Mouse (Mus musculus): Measurements from ENCODE around the gene Myo1e. TPM values are rescaled to one million over a fixed set of nuclear protein-coding genes. Genes with fewer than 3 reads are reported as not detected.

The Myo1e gene
- polyA plus RNA-seq, 1 experiment from 2014 or later: 17.6 TPM

GRCm38 (mm10) chr9:70229823-70230222 lies 22.7 kb downstream of the Myo1e start:
- no peaks in the 10 kb centered on the region for H3K4me1 ChIP-seq
- no peak overlapping the region for H3K27ac ChIP-seq (replicated peaks)
- DNase-seq (ENCODE audit: low spot score): no peak
- H3K4me3 ChIP-seq: no peak overlapping the region
- H3K9me3 ChIP-seq: no peaks in the 10 kb centered on the region
- H3K36me3 ChIP-seq (replicated peaks): no peaks in the 10 kb centered on the region
- H3K27me3 ChIP-seq (replicated peaks; ENCODE audit: low read depth, poor library complexity, severe bottlenecking): no peaks in the 10 kb centered on the region
- 70% methylated on average over 8 of the region's 8 CpGs for WGBS

GRCm38 (mm10) chr9:70232044-70233010 lies 25.2 kb downstream of the Myo1e start:
- H3K4me3 ChIP-seq: no peak overlapping the region
- 85% methylated on average over 10 of the region's 10 CpGs for WGBS
- DNase-seq (ENCODE audit: low spot score): no peak
- no peaks in the 10 kb centered on the region for H3K27me3 ChIP-seq (replicated peaks; ENCODE audit: low read depth, poor library complexity, severe bottlenecking)
- H3K9me3 ChIP-seq: no peaks in the 10 kb centered on the region
- H3K4me1 ChIP-seq: peaks cover 3% of the 10 kb centered on the region; the same call in 1 of the 2 replicates
- no peak overlapping the region for H3K27ac ChIP-seq (replicated peaks)
- no peaks in the 10 kb centered on the region for H3K36me3 ChIP-seq (replicated peaks)

- Histone ChIP-seq H3K27me3 (replicated peaks; ENCODE audit: low read depth, poor library complexity, severe bottlenecking) (no peaks in the 10 kb centered on the region), H3K9me3 (no peaks in the 10 kb centered on the region), H3K36me3 (replicated peaks) (no peaks in the 10 kb centered on the region), H3K4me1 (peaks cover 30% of the 10 kb centered on the region), H3K4me3 (no peak overlapping the region), H3K27ac (replicated peaks) (no peak overlapping the region)
- WGBS: 85% methylated on average over 3 of the region's 3 CpGs
- DNase-seq (ENCODE audit: low spot score): no peak
Measured at GRCm38 (mm10) chr9:70237136-70237535, 30.0 kb downstream of the Myo1e start.

GRCm38 (mm10) chr9:70237561-70237960 lies 30.4 kb downstream of the Myo1e start:
- Histone ChIP-seq H3K4me1 (peaks cover 35% of the 10 kb centered on the region), H3K9me3 (no peaks in the 10 kb centered on the region), H3K4me3 (no peak overlapping the region), H3K36me3 (replicated peaks) (no peaks in the 10 kb centered on the region), H3K27me3 (replicated peaks; ENCODE audit: low read depth, poor library complexity, severe bottlenecking) (no peaks in the 10 kb centered on the region), H3K27ac (replicated peaks) (no peak overlapping the region)
- 58% methylated on average over 2 of the region's 2 CpGs for WGBS
- no peak for DNase-seq (ENCODE audit: low spot score)

GRCm38 (mm10) chr9:70238391-70238790 lies 31.2 kb downstream of the Myo1e start:
- WGBS: 87% methylated on average over 6 of the region's 6 CpGs
- H3K36me3 ChIP-seq (replicated peaks): no peaks in the 10 kb centered on the region
- H3K27me3 ChIP-seq (replicated peaks; ENCODE audit: low read depth, poor library complexity, severe bottlenecking): no peaks in the 10 kb centered on the region
- DNase-seq (ENCODE audit: low spot score): no peak
- H3K9me3 ChIP-seq: no peaks in the 10 kb centered on the region
- peaks cover 41% of the 10 kb centered on the region for H3K4me1 ChIP-seq
- H3K4me3 ChIP-seq: no peak overlapping the region
- no peak overlapping the region for H3K27ac ChIP-seq (replicated peaks)

GRCm38 (mm10) chr9:70239229-70239628 lies 32.1 kb downstream of the Myo1e start:
- peaks cover 41% of the 10 kb centered on the region for H3K4me1 ChIP-seq
- no peak for DNase-seq (ENCODE audit: low spot score)
- H3K27me3 ChIP-seq (replicated peaks; ENCODE audit: low read depth, poor library complexity, severe bottlenecking): no peaks in the 10 kb centered on the region
- no peaks in the 10 kb centered on the region for H3K9me3 ChIP-seq
- 80% methylated on average over 3 of the region's 3 CpGs for WGBS
- no peaks in the 10 kb centered on the region for H3K36me3 ChIP-seq (replicated peaks)
- H3K4me3 ChIP-seq: no peak overlapping the region
- H3K27ac ChIP-seq (replicated peaks): no peak overlapping the region

GRCm38 (mm10) chr9:70240703-70241410 lies 33.7 kb downstream of the Myo1e start:
- H3K36me3 ChIP-seq (replicated peaks): no peaks in the 10 kb centered on the region
- DNase-seq (ENCODE audit: low spot score): no peak
- 72% methylated on average over 16 of the region's 16 CpGs for WGBS
- H3K9me3 ChIP-seq: no peaks in the 10 kb centered on the region
- H3K4me1 ChIP-seq: peaks cover 41% of the 10 kb centered on the region
- H3K27me3 ChIP-seq (replicated peaks; ENCODE audit: low read depth, poor library complexity, severe bottlenecking): no peaks in the 10 kb centered on the region
- H3K4me3 ChIP-seq: no peak overlapping the region
- H3K27ac ChIP-seq (replicated peaks): peak overlapping the region; percentile 4; the same call in 1 of the 2 replicates

GRCm38 (mm10) chr9:70241411-70241961 lies 34.3 kb downstream of the Myo1e start:
- Histone ChIP-seq H3K27me3 (replicated peaks; ENCODE audit: low read depth, poor library complexity, severe bottlenecking) (no peaks in the 10 kb centered on the region), H3K36me3 (replicated peaks) (no peaks in the 10 kb centered on the region), H3K4me1 (peaks cover 44% of the 10 kb centered on the region), H3K27ac (replicated peaks) (peak overlapping the region; percentile 14; the same call in 1 of the 2 replicates), H3K4me3 (no peak overlapping the region), H3K9me3 (no peaks in the 10 kb centered on the region)
- DNase-seq (ENCODE audit: low spot score): no peak
- WGBS: 70% methylated on average over 8 of the region's 8 CpGs

GRCm38 (mm10) chr9:70242112-70242862 lies 35.1 kb downstream of the Myo1e start:
- H3K4me1 ChIP-seq: peaks cover 42% of the 10 kb centered on the region
- 80% methylated on average over 4 of the region's 4 CpGs for WGBS
- H3K27me3 ChIP-seq (replicated peaks; ENCODE audit: low read depth, poor library complexity, severe bottlenecking): no peaks in the 10 kb centered on the region
- peak overlapping the region; percentile 14; the same call in 1 of the 2 replicates for H3K27ac ChIP-seq (replicated peaks)
- H3K9me3 ChIP-seq: no peaks in the 10 kb centered on the region
- DNase-seq (ENCODE audit: low spot score): no peak
- H3K4me3 ChIP-seq: no peak overlapping the region
- H3K36me3 ChIP-seq (replicated peaks): no peaks in the 10 kb centered on the region

- H3K4me1 ChIP-seq: peaks cover 33% of the 10 kb centered on the region
- no peak overlapping the region for H3K27ac ChIP-seq (replicated peaks)
- H3K27me3 ChIP-seq (replicated peaks; ENCODE audit: low read depth, poor library complexity, severe bottlenecking): no peaks in the 10 kb centered on the region
- no peaks in the 10 kb centered on the region for H3K9me3 ChIP-seq
- H3K36me3 ChIP-seq (replicated peaks): no peaks in the 10 kb centered on the region
- H3K4me3 ChIP-seq: no peak overlapping the region
- DNase-seq (ENCODE audit: low spot score): no peak
- 82% methylated on average over 8 of the region's 8 CpGs for WGBS
Measured at GRCm38 (mm10) chr9:70243241-70243640, 36.1 kb downstream of the Myo1e start.

- Histone ChIP-seq H3K36me3 (replicated peaks) (no peaks in the 10 kb centered on the region), H3K9me3 (no peaks in the 10 kb centered on the region), H3K27me3 (replicated peaks; ENCODE audit: low read depth, poor library complexity, severe bottlenecking) (no peaks in the 10 kb centered on the region), H3K27ac (replicated peaks) (no peak overlapping the region), H3K4me3 (no peak overlapping the region), H3K4me1 (peaks cover 33% of the 10 kb centered on the region)
- DNase-seq (ENCODE audit: low spot score): no peak
- 79% methylated on average over 2 of the region's 2 CpGs for WGBS
Measured at GRCm38 (mm10) chr9:70243708-70244107, 36.6 kb downstream of the Myo1e start.

GRCm38 (mm10) chr9:70244115-70244514 lies 37.0 kb downstream of the Myo1e start:
- Histone ChIP-seq H3K36me3 (replicated peaks) (no peaks in the 10 kb centered on the region), H3K4me3 (no peak overlapping the region), H3K4me1 (peaks cover 36% of the 10 kb centered on the region), H3K27me3 (replicated peaks; ENCODE audit: low read depth, poor library complexity, severe bottlenecking) (no peaks in the 10 kb centered on the region), H3K27ac (replicated peaks) (no peak overlapping the region), H3K9me3 (no peaks in the 10 kb centered on the region)
- no peak for DNase-seq (ENCODE audit: low spot score)
- WGBS: 70% methylated on average over 7 of the region's 7 CpGs
